Mouse (Mus musculus) megakaryocyte, embryonic 14.5 days (primary cell): ENCODE measurements around the gene Secisbp2.
"Not testable (repeated sequence)": the region's sequence is repeated elsewhere in the genome, so short reads cannot be mapped to it uniquely, and the experiment has no call there.

ENCODE experiments used
- FLI1 ChIP-seq: IDR thresholded peaks from 2 replicates; pipeline ENCODE4 v1.6.1; 2012; ENCODE audit warnings: low read length, inconsistent platforms, mixed read lengths
- GATA1 ChIP-seq: IDR thresholded peaks from 3 replicates; pipeline ENCODE4 v1.6.1; 2012; ENCODE audit warnings: mixed read lengths, low read length, inconsistent platforms, borderline replicate concordance

DNA sequence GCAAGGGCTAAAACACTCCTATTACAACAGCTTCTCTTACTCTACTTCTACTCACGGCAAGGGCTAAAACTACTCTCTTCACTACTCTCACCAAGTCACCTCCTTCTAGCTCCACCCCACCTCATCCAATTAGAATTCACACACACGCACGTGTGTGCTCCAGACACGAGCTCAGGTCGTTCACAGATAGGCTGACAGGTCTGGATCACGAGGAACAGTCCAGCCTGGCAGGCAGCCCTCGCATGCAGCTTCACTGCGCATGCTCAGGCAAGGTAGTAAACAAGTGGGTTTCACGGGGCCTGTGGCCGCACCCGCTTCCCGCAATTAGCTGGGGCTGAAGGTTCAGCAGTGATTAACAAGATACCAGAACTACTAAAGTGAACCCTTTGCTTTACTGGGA is 16.7 kb downstream of the Secisbp2 start:
- not testable (repeated sequence) for TF ChIP-seq GATA1, FLI1
